In the genomic region with DNA sequence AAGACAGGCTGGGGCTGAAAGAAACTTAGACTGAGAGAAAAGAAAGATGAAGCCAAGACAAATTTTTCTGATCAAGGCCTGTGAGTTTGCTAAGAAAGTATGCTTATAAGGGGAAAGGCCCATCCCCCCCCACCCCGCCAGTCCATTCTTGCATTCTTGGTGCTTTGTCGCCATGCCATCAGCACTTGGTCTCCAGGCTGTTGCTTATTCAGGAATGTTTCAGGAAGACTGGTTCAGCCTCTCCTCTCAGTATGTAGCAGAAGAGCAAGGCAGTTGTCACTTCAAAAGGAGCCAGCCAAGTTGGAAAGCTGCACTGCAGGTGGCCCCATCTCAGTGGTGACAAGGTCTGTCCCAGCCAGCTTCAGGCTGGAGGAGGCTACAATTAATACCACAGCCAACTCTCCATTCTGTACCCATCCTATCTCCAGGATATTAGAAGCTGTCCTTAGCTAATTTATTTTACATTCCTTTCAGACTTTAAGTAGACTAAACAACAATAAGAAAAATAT, we compare ENCODE assay signal across 21 mouse cellular contexts.
DNase-seq lines count a peak whose midpoint lies in the region; ATAC-seq and TF ChIP-seq lines count a peak whose summit lies in the region.
"Had no signal": no experiment of that assay in that cellular context is flagged by ENCODE, and none has a peak within 500 bp of the region (broad histone marks: within the 10 kb centered on the region; RNA-seq: fewer than 3 reads in every experiment).

No protein-coding gene starts in this region.

- 0 out of 2 replicates have a peak, but pooled peaks have one; percentile 40 for ATAC-seq in midbrain, embryonic 11.5 days (ENCODE audit: low FRiP score)
- ATAC-seq in midbrain, embryonic 14.5 days (ENCODE audit: low FRiP score, low TSS enrichment), result no peak
- ATAC-seq in hindbrain, embryonic 11.5 days (ENCODE audit: low FRiP score), result peak; percentile 30; the same call in 1 of the 2 replicates
- ATAC-seq in midbrain, postnatal 0 days (ENCODE audit: low FRiP score), result no peak
- ATAC-seq: forebrain, embryonic 14.5 days; intestine, embryonic 15.5 days had no signal

- peak; percentile 32 to 57 for DNase-seq in cerebellum, postnatal 14 days
- no peak for DNase-seq in cerebellum, adult 9-11 months
- DNase-seq in midbrain, embryonic 11.5 days (ENCODE audit: low spot score, missing footprints), result no peak
- DNase-seq in midbrain, embryonic 14.5 days, result no peak
- DNase-seq in hindbrain, embryonic 11.5 days (ENCODE audit: low spot score), result peak; percentile 20
- peak; percentile 15 for DNase-seq in midbrain, postnatal 0 days (ENCODE audit: low spot score)
- DNase-seq in right cerebral cortex, postnatal 10 days (ENCODE audit: low spot score in 2 of 2), result no peak
- no peak for DNase-seq in kidney, adult 11 months
- DNase-seq: adrenal gland, adult 2 months; cerebellum, adult 11-12 months; heart, postnatal 4 days; kidney, postnatal 4 days; layer of hippocampus, adult 9-11 months; lung, postnatal 4 days; right cerebral cortex, postnatal 25 days; spleen, adult 18-20 months; thymus, postnatal 14 days had no signal

- 39% methylated on average over 2 of the region's 2 CpGs for WGBS in midbrain, embryonic 11.5 days
- 22% methylated on average over 2 of the region's 2 CpGs for WGBS in midbrain, embryonic 14.5 days
- 43% methylated on average over 2 of the region's 2 CpGs for WGBS in hindbrain, embryonic 11.5 days
- WGBS in midbrain, postnatal 0 days, result 16% methylated on average over 2 of the region's 2 CpGs

- no peaks in the 10 kb centered on the region for H3K36me3 ChIP-seq in midbrain, embryonic 11.5 days (ENCODE audit: control insufficient read depth, insufficient read depth, low read length)
- no peaks in the 10 kb centered on the region for H3K36me3 ChIP-seq in midbrain, embryonic 14.5 days (ENCODE audit: control insufficient read depth, insufficient read depth, low read length)
- no peaks in the 10 kb centered on the region for H3K36me3 ChIP-seq in hindbrain, embryonic 11.5 days (ENCODE audit: control insufficient read depth, insufficient read depth, low read length)
- H3K36me3 ChIP-seq in midbrain, postnatal 0 days (ENCODE audit: insufficient read depth, low read length), result no peaks in the 10 kb centered on the region
- H3K36me3 ChIP-seq: heart, embryonic 10.5 days; intestine, embryonic 15.5 days; neural tube, embryonic 12.5 days had no signal

- no peak for TF ChIP-seq CTCF in midbrain, postnatal 0 days (IDR thresholded peaks at IDR 0.05)

- H3K9me3 ChIP-seq in midbrain, embryonic 11.5 days (ENCODE audit: control insufficient read depth, low read length), result no peaks in the 10 kb centered on the region
- H3K9me3 ChIP-seq in midbrain, embryonic 14.5 days (ENCODE audit: control insufficient read depth, low read length), result no peaks in the 10 kb centered on the region
- H3K9me3 ChIP-seq in hindbrain, embryonic 11.5 days (ENCODE audit: control insufficient read depth, low read length), result no peaks in the 10 kb centered on the region
- H3K9me3 ChIP-seq in midbrain, postnatal 0 days (ENCODE audit: low read length), result no peaks in the 10 kb centered on the region
- H3K9me3 ChIP-seq: heart, embryonic 10.5 days; intestine, embryonic 15.5 days; neural tube, embryonic 12.5 days had no signal

- H3K4me3 ChIP-seq in midbrain, embryonic 11.5 days (ENCODE audit: low read depth, low read length), result no peak overlapping the region
- no peak overlapping the region for H3K4me3 ChIP-seq in midbrain, embryonic 14.5 days (replicated peaks; ENCODE audit: low read depth, low read length)
- H3K4me3 ChIP-seq in hindbrain, embryonic 11.5 days (ENCODE audit: low read depth, low read length), result no peak overlapping the region
- H3K4me3 ChIP-seq in midbrain, postnatal 0 days (ENCODE audit: low read depth, low read length), result no peak overlapping the region
- H3K4me3 ChIP-seq: heart, embryonic 10.5 days; intestine, embryonic 15.5 days; neural tube, embryonic 12.5 days had no signal

- H3K4me1 ChIP-seq in midbrain, embryonic 11.5 days (ENCODE audit: control insufficient read depth, insufficient read depth, low read length), result no peaks in the 10 kb centered on the region
- no peaks in the 10 kb centered on the region for H3K4me1 ChIP-seq in midbrain, embryonic 14.5 days (ENCODE audit: control insufficient read depth, insufficient read depth, low read length)
- H3K4me1 ChIP-seq in hindbrain, embryonic 11.5 days (replicated peaks; ENCODE audit: control insufficient read depth, insufficient read depth, low read length), result no peaks in the 10 kb centered on the region
- H3K4me1 ChIP-seq in midbrain, postnatal 0 days (ENCODE audit: insufficient read depth, low read length), result no peaks in the 10 kb centered on the region
- H3K4me1 ChIP-seq: heart, embryonic 10.5 days; intestine, embryonic 15.5 days; neural tube, embryonic 12.5 days had no signal

- H3K9ac ChIP-seq in midbrain, embryonic 11.5 days (ENCODE audit: low read length), result no peak overlapping the region
- H3K9ac ChIP-seq in midbrain, embryonic 14.5 days (replicated peaks; ENCODE audit: low read length), result no peak overlapping the region
- H3K9ac ChIP-seq in hindbrain, embryonic 11.5 days (ENCODE audit: low read depth, low read length), result no peak overlapping the region
- no peak overlapping the region for H3K9ac ChIP-seq in midbrain, postnatal 0 days (replicated peaks; ENCODE audit: low read length, poor library complexity, severe bottlenecking)
- H3K9ac ChIP-seq: intestine, embryonic 15.5 days; neural tube, embryonic 12.5 days had no signal

- no peaks in the 10 kb centered on the region for H3K27me3 ChIP-seq in midbrain, embryonic 11.5 days (ENCODE audit: control insufficient read depth, insufficient read depth, low read length)
- no peaks in the 10 kb centered on the region for H3K27me3 ChIP-seq in midbrain, embryonic 14.5 days (ENCODE audit: control insufficient read depth, insufficient read depth, low read length)
- no peaks in the 10 kb centered on the region for H3K27me3 ChIP-seq in hindbrain, embryonic 11.5 days (ENCODE audit: control insufficient read depth, insufficient read depth, low read length)
- H3K27me3 ChIP-seq in midbrain, postnatal 0 days (ENCODE audit: insufficient read depth, low read length), result no peaks in the 10 kb centered on the region
- H3K27me3 ChIP-seq: intestine, embryonic 15.5 days; neural tube, embryonic 12.5 days had no signal

- H3K4me2 ChIP-seq in midbrain, embryonic 11.5 days, result no peak overlapping the region
- no peak overlapping the region for H3K4me2 ChIP-seq in midbrain, embryonic 14.5 days (ENCODE audit: low read length)
- no peak overlapping the region for H3K4me2 ChIP-seq in hindbrain, embryonic 11.5 days (replicated peaks; ENCODE audit: low read depth, low read length)
- no peak overlapping the region for H3K4me2 ChIP-seq in midbrain, postnatal 0 days (ENCODE audit: low read depth, low read length, poor library complexity, severe bottlenecking)
- H3K4me2 ChIP-seq: intestine, embryonic 15.5 days; neural tube, embryonic 12.5 days had no signal

- H3K27ac ChIP-seq in midbrain, embryonic 11.5 days (ENCODE audit: low read depth, low read length), result no peak overlapping the region
- H3K27ac ChIP-seq in midbrain, embryonic 14.5 days (replicated peaks; ENCODE audit: low read depth, low read length), result no peak overlapping the region
- H3K27ac ChIP-seq in hindbrain, embryonic 11.5 days (ENCODE audit: low read depth, low read length), result no peak overlapping the region
- H3K27ac ChIP-seq in midbrain, postnatal 0 days (ENCODE audit: low read depth, low read length), result no peak overlapping the region
- H3K27ac ChIP-seq: heart, embryonic 10.5 days; intestine, embryonic 15.5 days; neural tube, embryonic 12.5 days had no signal

Comparison
In these comparisons a context has a peak if more than half of its experiments do, and no peak if none do; other contexts are left out.
1. DNase-seq: peak in cerebellum, postnatal 14 days (2 of 2), hindbrain, embryonic 11.5 days (single experiment) and midbrain, postnatal 0 days (single experiment); none in cerebellum, adult 9-11 months (single experiment), midbrain, embryonic 11.5 days (single experiment), midbrain, embryonic 14.5 days (single experiment), right cerebral cortex, postnatal 10 days (0 of 2) and kidney, adult 11 months (single experiment).
2. ATAC-seq: peak in midbrain, embryonic 11.5 days (single experiment) and hindbrain, embryonic 11.5 days (single experiment); none in midbrain, embryonic 14.5 days (single experiment) and midbrain, postnatal 0 days (single experiment).